Mouse (Mus musculus) 3134 (cell line): ENCODE measurements around the gene BC035947.
A peak's percentile ranks its signal among the peaks of the same experiment; 100 is the strongest.
"Not testable (repeated sequence)": the region's sequence is repeated elsewhere in the genome, so short reads cannot be mapped to it uniquely, and the experiment has no call there.

ENCODE experiments used
- DNase-seq: peaks from one replicate; pipeline ENCODE4 v3.0.0-alpha.2; 2011; ENCODE audit warnings: low spot score; ENCODE audit not compliant: insufficient read length; ENCODE audit errors: extremely low read depth

Gene BC035947

GRCm38 (mm10) chr1:78511621-78512160, at the start of gene BC035947:
Gene BC035947 (minus strand): TSS chr1:78512158.
- DNase-seq: peak; percentile 20

DNA sequence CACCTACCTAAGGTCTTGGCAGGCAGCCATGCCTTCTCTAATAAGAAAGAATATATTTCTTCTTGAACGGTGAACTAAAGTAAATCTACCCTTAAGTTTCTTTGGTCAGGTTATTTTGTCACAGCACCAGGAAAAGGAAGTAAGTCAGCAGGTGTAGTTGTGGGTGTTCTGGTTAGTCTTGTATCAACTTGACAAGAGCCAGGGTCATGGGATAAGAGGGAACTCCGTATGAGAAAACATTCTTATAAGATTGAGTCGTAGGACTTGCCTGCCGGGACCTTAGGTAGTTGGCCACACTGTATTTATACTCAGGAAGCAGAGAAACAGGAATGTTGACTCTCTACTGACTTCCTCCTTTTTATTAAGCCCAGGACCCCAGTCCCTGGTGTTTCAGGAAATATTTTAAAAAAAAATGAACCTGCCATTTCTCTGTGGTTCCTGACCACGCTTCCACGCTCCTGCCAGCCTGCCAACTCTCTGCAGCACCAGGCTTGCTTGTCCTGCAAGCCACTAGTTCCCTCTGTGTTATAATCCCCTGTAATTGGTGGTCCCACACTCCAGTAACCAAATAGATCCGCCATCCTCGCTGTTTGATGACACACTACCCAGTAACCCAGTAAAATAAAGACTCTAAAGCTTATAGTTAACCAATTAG, 42.2 kb upstream of the BC035947 start:
- no peak for DNase-seq

GRCm38 (mm10) chr1:78548961-78549360, 37.0 kb upstream of the BC035947 start:
- peak; percentile 27 for DNase-seq

GRCm38 (mm10) chr1:78546258-78546657, 34.3 kb upstream of the BC035947 start:
- DNase-seq: no peak

DNA sequence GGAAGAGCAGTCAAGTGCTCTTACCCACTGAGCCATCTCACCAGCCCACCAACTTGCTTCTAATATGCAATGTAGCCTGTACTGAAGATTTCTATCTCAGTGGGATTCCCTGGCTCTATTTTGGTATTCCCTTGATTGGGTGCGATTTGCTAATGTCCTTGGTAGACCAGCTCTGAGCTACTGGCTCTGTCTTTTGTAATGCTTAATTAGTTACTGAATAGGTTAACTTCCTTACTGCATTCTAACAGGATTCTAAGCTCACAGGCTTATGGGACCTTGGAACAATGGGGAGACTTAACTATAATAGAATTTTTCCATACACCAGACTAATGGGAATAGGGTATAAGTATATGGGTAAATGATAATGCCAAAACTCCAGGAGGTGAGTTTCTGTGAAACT, 31.7 kb upstream of the BC035947 start:
- DNase-seq: not testable (repeated sequence)

- DNase-seq: no peak
Observed at GRCm38 (mm10) chr1:78539166-78539565, 27.2 kb upstream of the BC035947 start.

- peak; percentile 56 for DNase-seq
Observed at GRCm38 (mm10) chr1:78538396-78538795, 26.4 kb upstream of the BC035947 start.

DNA sequence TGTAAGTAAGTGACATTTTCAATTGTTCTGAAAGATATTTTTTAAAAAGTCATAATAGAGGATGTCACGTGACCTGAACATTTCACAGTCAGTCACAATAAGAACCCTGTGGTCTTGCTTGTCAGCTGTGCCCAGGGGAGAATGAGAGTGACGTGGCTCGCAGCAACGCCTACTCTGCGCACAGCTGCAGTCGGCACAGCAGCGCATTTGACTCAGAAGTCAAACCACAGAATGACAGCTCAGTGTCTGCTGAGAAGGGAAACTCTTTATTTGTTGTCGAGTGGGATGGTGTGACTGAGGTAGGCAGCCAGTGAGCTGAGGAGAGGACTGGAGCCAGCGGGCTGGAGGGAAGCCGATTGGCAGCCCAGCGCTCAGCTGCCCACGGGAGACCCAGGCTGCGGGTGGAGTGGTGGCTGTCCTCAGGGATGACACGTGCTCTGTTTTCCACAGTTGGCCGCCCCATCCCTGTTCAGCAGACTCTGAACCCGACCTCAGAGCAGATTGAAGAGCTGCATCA, 25.6 kb upstream of the BC035947 start:
- DNase-seq: peak; percentile 95

DNA sequence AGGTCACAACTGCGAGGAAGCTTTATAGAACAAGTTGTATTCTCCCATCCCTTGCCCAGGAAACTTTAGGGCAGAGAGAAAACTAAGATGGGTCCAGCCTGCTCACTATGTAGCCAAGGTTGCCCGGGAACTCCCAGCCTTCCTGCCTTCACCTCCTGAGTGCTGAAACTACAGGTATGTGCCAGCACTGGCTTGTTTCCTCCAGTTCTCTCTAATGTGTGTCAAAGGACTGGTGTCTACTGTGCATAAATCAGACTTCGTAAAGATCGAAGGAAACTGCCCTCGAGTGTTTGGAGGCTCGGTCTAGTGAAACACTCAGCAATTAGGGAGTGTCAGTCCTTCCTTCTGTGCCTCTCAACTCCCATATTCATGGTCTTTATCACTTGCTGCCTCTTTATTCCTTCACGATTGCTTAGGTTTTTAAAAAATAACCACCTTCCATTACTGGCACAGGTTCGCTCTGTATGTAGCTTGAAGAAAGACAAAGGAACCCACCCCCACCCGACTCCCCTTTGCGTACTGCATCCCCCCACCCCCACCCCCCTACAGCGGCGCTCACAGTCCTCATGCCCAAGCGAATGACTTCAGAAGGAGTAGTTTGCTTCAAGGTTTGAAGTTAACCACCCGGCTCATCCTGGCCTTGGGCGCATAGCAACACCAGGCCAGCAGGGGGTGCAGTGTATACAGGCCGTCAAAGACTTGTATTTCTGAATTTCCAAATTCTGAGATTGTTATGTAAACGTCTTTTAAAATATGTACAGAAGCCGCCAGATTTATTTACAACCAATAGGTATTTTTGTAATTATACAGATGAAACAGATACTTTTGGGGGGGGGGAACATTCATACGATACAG, 24.6 kb upstream of the BC035947 start:
- peak; percentile 58 for DNase-seq

DNA sequence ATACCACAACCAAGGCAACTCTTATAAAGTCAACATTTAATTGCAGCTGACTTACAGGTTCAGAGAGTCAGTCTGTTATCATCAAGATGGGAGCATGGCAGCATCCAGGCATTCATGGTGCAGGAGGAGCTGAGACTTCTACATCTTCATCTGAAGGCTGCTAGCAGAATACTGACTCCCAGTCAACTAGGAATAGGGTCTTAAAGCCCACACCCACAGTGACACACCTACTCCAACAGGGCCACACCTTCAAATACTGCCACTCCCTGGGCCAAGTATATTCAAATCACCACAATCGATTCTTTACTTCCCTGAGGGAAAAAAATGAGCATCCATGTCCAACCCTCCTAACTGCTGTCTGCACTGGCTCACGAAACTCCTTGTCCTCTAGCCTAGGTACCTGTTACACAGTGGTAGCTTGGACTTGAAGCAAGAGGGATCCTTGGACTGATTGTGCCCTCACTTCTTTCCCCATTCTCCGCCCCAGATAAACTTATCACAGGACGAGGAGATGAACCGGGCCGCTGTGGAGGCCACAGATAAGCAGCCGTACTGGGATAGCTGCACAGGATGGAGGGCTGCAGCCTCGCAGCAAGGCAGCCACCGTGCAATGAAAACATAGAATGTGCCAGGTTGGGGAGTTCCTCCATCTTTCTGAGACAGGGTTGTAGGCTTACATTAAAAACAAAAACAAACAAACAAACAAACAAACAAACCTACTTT, 22.6 kb upstream of the BC035947 start:
- no peak for DNase-seq

- peak; percentile 55 for DNase-seq
Observed at GRCm38 (mm10) chr1:78532184-78532800, 20.3 kb upstream of the BC035947 start.

DNA sequence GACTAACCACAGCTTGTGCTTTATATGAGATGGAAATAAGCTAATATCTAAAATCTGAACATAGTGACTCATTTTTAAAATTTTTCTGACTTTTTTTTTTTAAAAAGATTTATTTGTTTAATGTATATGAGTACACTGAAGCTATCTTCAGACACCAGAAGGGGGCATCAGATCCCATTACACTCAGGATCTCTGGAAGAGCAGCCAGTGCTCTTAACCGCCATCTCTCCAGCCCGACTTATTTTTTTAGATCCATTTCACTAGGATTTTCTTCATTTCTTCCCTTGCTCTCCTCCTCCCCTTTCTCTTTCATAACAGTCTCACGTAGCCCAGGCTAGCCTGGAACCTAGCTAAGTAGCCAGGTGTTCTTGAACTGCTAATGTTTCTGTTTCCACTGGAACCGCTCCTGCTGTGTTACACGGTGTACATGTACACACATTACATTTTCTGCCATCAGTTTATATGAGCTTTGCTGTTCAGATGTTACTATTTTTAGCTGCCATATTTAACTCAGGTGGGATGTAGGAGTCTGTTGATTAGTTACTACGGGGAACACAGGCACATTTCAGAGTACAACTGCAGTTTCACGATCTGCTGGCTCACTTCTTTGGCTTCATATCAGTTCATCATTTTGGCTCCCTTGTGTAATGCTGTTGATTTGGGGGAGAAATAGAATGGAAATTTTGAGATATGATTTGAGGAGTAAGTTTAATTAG, 18.7 kb upstream of the BC035947 start:
- peak; percentile 42 for DNase-seq

DNA sequence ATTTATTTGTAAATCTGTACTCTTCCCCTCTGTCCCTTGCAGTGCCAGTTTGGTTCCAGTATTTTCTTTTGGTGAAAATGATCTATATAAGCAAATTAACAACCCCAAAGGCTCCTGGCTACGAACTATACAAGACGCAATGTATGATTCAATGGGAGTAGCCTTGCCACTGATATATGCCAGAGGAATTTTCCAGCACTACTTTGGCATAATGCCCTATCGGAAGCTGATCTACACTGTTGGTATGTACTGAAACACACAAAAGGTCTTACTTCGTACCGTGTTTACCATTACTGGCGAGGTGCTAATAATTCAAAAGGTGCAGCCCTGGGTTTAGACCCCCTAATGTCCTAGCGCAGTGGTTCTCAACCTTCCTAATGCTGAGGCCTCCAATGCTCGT, 17.1 kb upstream of the BC035947 start:
- DNase-seq: no peak

DNA sequence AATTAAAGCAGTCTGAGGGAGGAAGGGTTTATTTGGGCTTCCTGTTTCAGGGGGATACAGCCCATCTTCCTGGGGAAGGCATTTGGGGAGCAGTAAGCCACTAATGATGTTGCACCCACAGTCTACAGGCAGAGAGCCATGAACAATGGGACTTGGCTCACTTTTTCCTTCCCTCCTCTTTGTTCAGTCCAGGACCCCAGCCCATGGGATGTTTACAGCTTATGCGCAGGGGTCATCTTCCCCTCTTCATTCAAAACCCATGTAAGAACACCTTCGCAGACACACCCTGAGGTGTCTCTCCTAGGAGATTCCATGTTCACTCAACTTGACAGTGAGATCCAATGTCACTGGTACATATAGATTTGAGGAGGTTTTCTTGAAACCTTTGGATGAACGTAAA, 16.4 kb upstream of the BC035947 start:
- no peak for DNase-seq

DNA sequence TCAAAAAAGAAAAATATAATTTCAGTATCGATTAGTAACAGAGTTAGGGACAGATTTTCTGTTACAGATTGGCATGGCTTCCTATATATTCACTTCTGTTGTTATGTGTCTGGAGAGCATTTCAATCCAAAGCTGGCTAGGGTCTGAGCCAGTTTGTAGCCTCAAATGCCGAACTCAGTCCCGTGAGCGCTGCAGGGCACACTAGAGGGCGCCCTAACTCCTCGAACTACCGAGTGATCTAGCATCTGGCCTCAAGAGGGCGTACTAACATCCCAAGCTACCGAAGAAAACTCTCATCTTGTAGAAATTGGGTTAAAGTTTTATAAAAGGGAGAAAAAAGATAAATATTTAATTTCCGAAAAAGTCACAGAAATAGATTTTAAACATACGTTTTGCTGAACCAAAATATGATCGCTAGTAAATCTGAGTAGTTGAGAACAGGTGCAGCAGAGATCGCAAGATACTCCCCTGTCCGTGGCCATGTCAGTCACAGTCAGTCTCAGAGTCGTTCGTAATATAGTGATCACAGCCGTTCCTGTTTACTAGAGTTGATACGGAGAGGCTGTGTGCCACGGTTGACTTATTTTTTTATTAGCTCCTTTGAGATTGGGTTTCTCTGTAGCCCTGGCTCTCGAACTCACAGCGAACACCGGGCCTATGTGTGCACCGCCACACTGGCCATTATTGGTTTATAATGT, 13.4 kb upstream of the BC035947 start:
- peak; percentile 25 for DNase-seq

- no peak for DNase-seq
Observed at GRCm38 (mm10) chr1:78518907-78519306, 6.9 kb upstream of the BC035947 start.

- DNase-seq: no peak
Observed at GRCm38 (mm10) chr1:78512756-78513155, 798 bp upstream of the BC035947 start.

GRCm38 (mm10) chr1:78510862-78511261, 1.1 kb downstream of the BC035947 start, which contains the start of gene Mogat1:
Gene Mogat1 (plus strand): TSS chr1:78510991.
- DNase-seq: no peak

DNA sequence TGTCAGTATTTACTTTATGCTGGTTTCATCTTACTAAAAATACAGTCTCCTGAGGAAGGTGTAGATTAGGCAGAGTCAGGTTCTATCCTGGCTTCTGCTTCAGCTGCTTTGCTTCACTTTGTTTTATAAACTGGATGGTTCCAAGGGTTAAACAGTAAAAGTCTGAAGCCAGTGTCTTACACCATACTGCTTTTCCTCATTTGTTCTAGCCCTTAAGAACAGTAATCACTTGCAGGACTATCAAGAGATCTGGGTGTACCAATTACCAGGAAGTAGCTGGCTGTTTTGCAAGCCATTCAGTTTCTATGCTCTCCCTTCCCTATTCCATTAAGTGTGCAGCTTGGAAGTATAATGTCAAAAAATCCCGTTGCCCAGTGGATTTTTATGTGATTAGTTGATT, 4.8 kb downstream of the BC035947 start:
- DNase-seq: no peak
